Mouse (Mus musculus) cerebellum, adult 2 months (tissue): ENCODE results near the gene Leo1. TPM values are rescaled to one million over a fixed set of nuclear protein-coding genes. Genes with fewer than 3 reads are reported as not detected.

Experiments
- DNase-seq, 2 experiments: peaks; one replicate each; pipeline ENCODE4 v3.0.0; 2021
- H3K27ac ChIP-seq: fragments of 200-500 bp; 2 replicates; pipeline ENCODE4 v1.5.1; 2012; ENCODE audit warnings: low read length, control low read depth, inconsistent platforms; ENCODE audit not compliant: insufficient read depth
- H3K27me3 ChIP-seq: fragments of 200-500 bp; 2 replicates; pipeline ENCODE4 v1.6.1; 2012; ENCODE audit warnings: inconsistent platforms, mild to moderate bottlenecking, low read length, moderate library complexity; ENCODE audit not compliant: control insufficient read depth, insufficient read depth
- H3K4me1 ChIP-seq: fragments of 200-500 bp; 2 replicates; pipeline ENCODE4 v1.6.1; 2011; ENCODE audit warnings: low read length; ENCODE audit not compliant: control insufficient read depth, insufficient read depth
- H3K4me3 ChIP-seq: fragments of 200-500 bp; replicated peaks from 2 replicates; pipeline ENCODE3; 2011; ENCODE audit warnings: mild to moderate bottlenecking, low read depth, low read length, control low read depth; ENCODE audit not compliant: insufficient read depth
- CTCF ChIP-seq: fragments of 200-500 bp; IDR thresholded peaks from 2 replicates; pipeline ENCODE4 v1.5.1; 2011; ENCODE audit warnings: low read depth, mild to moderate bottlenecking, control low read depth, low read length, moderate library complexity, borderline replicate concordance; ENCODE audit not compliant: insufficient read depth
- POLR2A ChIP-seq: fragments of 200-500 bp; IDR thresholded peaks from 2 replicates; pipeline ENCODE4 v1.6.1; 2011; ENCODE audit warnings: low read length, control low read depth, borderline replicate concordance; ENCODE audit not compliant: insufficient read depth
- WGBS: fragments of 180-500 bp; shearing (Covaris S2); methylation state at CpG from one replicate; pipeline ENCODE4 v1.1.7; 2018; 5-methylcytosine and 5-hydroxymethylcytosine counted together
- polyA plus RNA-seq: library from polyadenylated mRNA; depleted of rRNA; stranded (reverse); fragments of >200 nt; gene quantifications from 2 replicates; pipeline ENCODE4 v1.2.3, GENCODE M21; 2012; rRNA removed

The Leo1 gene
- 26.9 and 31.6 TPM in 2 replicates for polyA plus RNA-seq

DNA sequence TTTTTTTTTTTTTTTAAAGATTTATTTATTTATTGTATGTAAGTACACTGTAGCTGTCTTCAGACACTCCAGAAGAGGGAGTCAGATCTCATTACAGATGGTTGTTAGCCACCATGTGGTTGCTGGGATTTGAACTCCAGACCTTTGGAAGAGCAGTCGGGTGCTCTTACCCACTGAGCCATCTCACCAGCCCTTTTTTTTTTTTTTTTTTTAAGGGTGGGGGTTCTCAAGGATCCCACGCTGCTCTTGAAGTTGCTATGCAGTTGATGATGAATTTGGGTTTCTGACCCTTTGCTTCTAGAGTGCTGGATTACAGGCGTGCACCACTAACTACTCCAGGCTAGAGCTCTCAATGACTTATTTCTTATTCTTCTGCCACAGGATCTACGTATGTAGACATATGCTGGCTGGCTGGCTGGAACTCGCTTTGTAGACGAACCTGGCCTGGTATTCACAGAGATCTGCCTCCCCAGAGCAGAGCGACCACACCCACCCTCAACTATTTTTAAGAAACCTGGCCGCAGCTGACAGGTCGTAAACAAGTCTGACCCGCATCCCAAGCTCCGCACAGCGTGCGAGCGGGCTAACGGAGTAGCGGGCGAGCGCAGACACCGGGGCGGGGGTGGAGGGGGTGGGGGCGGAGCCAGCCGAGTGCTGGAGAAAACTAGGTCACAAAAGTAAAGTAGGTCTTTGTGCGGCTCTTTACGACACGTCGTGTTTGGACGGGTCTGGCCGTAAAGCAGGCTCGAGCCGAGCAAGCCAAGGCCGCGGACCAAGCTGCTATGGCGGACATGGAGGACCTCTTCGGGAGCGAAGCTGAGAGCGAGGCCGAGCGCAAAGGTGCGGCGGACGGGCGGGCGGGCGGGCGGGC is at the start of gene Leo1:
TSS of gene Leo1 (plus strand) at position 729 of the 871 bp plus-strand sequence.
- no peaks in the 10 kb centered on the region for H3K27me3 ChIP-seq
- WGBS = under 1% methylated on average over 43 of the region's 45 CpGs
- H3K27ac ChIP-seq = peak within 1 kb of the TSS; percentile 60
- no peaks in the 10 kb centered on the region; the same call in 1 of the 2 replicates for H3K4me1 ChIP-seq
- TF ChIP-seq CTCF = no peak
- TF ChIP-seq POLR2A = peak; percentile 53
- peak; percentile 93 to 97 for DNase-seq
- peak within 1 kb of the TSS; percentile 67 for H3K4me3 ChIP-seq

DNA sequence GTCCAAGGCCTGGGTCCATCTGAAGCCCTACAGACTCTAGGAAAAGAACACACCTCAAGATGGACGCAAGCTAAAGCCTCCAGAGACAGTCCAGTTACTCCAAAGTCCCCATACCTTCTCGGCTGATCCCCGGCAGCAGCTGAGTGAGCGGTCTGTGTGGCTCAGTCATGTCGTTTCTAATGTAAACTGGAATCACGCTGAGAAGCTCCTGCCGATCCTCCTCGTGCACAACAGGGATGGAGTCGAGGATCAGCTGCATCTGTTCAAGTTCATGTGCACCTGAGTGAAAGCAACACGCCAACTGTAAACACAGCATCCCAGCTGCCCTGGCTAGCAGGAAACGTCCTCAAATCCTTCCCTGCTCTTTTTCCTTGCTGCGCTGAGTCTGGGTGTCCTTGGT is 48.1 kb upstream of the Leo1 start:
- Histone ChIP-seq H3K27me3 (no peaks in the 10 kb centered on the region), H3K27ac (no peak overlapping the region), H3K4me1 (peaks cover 10% of the 10 kb centered on the region), H3K4me3 (no peak overlapping the region)
- DNase-seq = no peak
- 45% methylated on average over 12 of the region's 12 CpGs for WGBS
- TF ChIP-seq POLR2A (no peak), CTCF (no peak)

DNA sequence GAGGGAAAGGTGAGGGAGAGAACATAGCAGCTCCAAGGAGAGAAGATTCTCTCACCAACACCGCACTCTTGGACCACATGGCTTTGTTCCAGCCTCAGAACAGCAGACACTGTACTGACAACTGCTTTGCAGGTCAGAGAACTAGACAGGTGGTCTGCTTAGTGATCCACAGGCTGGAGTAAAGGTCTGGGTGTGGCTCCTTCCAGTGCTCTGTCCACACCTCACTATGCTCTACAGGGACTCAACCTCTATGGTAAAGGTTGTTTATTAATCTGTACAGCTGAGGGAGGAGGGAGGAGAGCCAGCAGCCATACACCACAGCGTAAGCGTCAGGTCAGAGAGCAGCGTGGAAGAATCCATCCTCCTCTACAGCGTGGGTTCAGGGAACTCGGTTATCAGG is 45.4 kb upstream of the Leo1 start:
- no peak overlapping the region for H3K27ac ChIP-seq
- no peak for TF ChIP-seq POLR2A
- TF ChIP-seq CTCF = no peak
- DNase-seq = no peak
- H3K4me3 ChIP-seq = no peak overlapping the region
- H3K4me1 ChIP-seq = peaks cover 19% of the 10 kb centered on the region
- WGBS = 78% methylated on average over 6 of the region's 6 CpGs
- H3K27me3 ChIP-seq = no peaks in the 10 kb centered on the region

- TF ChIP-seq CTCF = no peak; the same call in 1 of the 2 replicates
- no peak for TF ChIP-seq POLR2A
- H3K27me3 ChIP-seq = no peaks in the 10 kb centered on the region
- 88% methylated on average over 4 of the region's 4 CpGs for WGBS
Observed at GRCm38 (mm10) chr9:75399069-75399468, 42.3 kb upstream of the Leo1 start.

GRCm38 (mm10) chr9:75400639-75401038 is 40.7 kb upstream of the Leo1 start:
- no peak overlapping the region for H3K4me3 ChIP-seq
- 37% methylated on average over 5 of the region's 5 CpGs for WGBS
- H3K27ac ChIP-seq = no peak overlapping the region
- H3K27me3 ChIP-seq = no peaks in the 10 kb centered on the region
- H3K4me1 ChIP-seq = peaks cover 19% of the 10 kb centered on the region
- no peak for TF ChIP-seq POLR2A
- no peak for TF ChIP-seq CTCF
- peak; percentile 40 to 41 for DNase-seq

More at GRCm38 (mm10) chr9:75399069-75399468, 42.3 kb upstream of the Leo1 start:
- DNase-seq = no peak
- H3K4me3 ChIP-seq = no peak overlapping the region
- peaks cover 25% of the 10 kb centered on the region for H3K4me1 ChIP-seq
- no peak overlapping the region for H3K27ac ChIP-seq

DNA sequence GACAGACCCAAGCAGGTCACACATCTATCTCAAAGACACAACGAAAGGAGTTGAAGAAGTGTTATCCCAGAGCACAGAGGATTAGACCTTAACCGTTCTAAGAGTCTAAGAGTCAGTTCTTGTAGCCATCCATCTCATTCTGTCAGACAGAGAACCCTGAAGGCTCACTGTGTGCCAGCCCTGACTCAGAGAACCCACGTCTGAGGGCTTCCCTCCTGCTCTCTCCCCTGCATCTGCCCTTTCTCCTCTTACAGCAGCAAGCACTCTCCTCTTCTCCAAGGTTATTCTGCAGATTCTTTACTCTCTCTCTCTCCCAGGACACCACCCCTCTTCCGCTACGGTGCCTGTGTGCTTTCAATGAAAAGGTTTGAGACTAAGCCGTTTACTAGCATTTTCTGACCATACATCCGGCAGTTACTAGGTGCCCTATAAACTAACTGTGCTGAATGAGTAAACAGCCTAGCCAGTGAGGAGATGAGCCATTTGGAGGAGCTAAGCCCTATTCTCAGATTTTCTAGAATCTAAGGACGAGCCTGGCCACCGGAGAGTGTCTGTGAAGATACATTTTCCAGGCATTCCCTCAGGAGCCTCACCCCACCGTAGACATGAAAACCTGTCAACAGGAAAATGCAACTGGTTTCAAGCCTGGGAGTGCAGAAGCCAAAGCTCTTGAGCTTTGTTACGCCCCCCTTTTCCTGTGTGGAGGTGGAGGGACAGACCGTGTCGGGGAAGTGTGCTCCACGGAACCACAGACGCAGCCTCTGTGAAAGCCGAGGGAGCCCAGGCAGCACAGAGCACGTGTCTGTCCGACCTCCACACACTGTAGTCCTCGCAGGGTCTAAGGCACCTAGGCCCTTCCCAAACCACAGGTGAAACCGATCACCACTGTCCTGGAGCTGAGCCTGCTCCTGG is 39.5 kb upstream of the Leo1 start:
- WGBS = 58% methylated on average over 20 of the region's 20 CpGs
- peaks cover 15% of the 10 kb centered on the region for H3K4me1 ChIP-seq
- DNase-seq = no peak
- TF ChIP-seq POLR2A = no peak
- TF ChIP-seq CTCF = no peak
- H3K27me3 ChIP-seq = no peaks in the 10 kb centered on the region
- H3K4me3 ChIP-seq = no peak overlapping the region
- 0 out of 2 replicates have a peak overlapping the region, but pooled peaks have one; percentile 16 for H3K27ac ChIP-seq

DNA sequence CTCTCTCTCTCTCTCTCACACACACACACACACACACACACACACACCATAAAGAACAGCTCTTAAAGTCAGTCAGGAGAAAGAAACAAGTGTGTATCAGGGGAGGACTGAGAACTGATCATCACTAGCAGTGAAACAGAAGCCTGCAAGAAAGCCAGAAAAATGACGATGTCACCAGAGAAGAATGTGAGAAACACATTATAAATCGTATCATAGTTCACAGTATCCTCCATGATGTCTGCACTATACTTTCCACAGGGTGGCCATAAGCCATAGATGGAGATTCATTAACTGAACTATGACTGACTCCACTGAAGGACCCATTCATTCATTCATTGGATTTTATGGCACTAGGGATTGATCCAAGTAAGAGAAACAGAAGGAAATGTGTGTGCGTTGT is 37.8 kb upstream of the Leo1 start:
- 54% methylated on average over 3 of the region's 3 CpGs for WGBS
- Histone ChIP-seq H3K27me3 (no peaks in the 10 kb centered on the region), H3K4me1 (peaks cover 13% of the 10 kb centered on the region), H3K27ac (no peak overlapping the region), H3K4me3 (no peak overlapping the region)
- no peak for TF ChIP-seq CTCF
- no peak for TF ChIP-seq POLR2A
- no peak for DNase-seq

- no peak for DNase-seq
- no peak overlapping the region for H3K4me3 ChIP-seq
- H3K27ac ChIP-seq = no peak overlapping the region
- 80% methylated on average over 2 of the region's 2 CpGs for WGBS
- TF ChIP-seq CTCF = no peak
- no peak for TF ChIP-seq POLR2A
- H3K27me3 ChIP-seq = no peaks in the 10 kb centered on the region
- peaks cover 5% of the 10 kb centered on the region for H3K4me1 ChIP-seq
Observed at GRCm38 (mm10) chr9:75406121-75406520, 35.2 kb upstream of the Leo1 start.
